Mouse (Mus musculus): ENCODE results near the gene Ppp1r15a. TPM values are rescaled to one million over a fixed set of nuclear protein-coding genes. Genes with fewer than 3 reads are reported as not detected.

Ppp1r15a gene
- polyA plus RNA-seq, 1 experiment from 2014 or later: 17.1 TPM

GRCm38 (mm10) chr7:45492225-45492844 is 33.7 kb downstream of the Ppp1r15a start:
- Histone ChIP-seq H3K9me3 (ENCODE audit: control insufficient read depth, low read length) (no peaks in the 10 kb centered on the region), H3K4me3 (ENCODE audit: low read depth, low read length) (no peak overlapping the region), H3K4me2 (no peak overlapping the region), H3K36me3 (ENCODE audit: control insufficient read depth, insufficient read depth, low read length) (no peaks in the 10 kb centered on the region; the same call in 1 of the 2 replicates), H3K27ac (ENCODE audit: low read depth, low read length) (no peak overlapping the region), H3K9ac (ENCODE audit: low read length) (no peak overlapping the region), H3K27me3 (ENCODE audit: control insufficient read depth, insufficient read depth, low read length) (no peaks in the 10 kb centered on the region), H3K4me1 (ENCODE audit: control insufficient read depth, insufficient read depth, low read length) (no peaks in the 10 kb centered on the region; the same call in 1 of the 2 replicates)
- 97% methylated on average over 8 of the region's 8 CpGs for WGBS
- DNase-seq (ENCODE audit: low spot score, missing footprints) (no peak), ATAC-seq (ENCODE audit: low FRiP score) (no peak)

- DNase-seq (ENCODE audit: low spot score, missing footprints): no peak
- no peaks in the 10 kb centered on the region for H3K9me3 ChIP-seq (ENCODE audit: control insufficient read depth, low read length)
- H3K4me1 ChIP-seq (ENCODE audit: control insufficient read depth, insufficient read depth, low read length): no peaks in the 10 kb centered on the region; the same call in 1 of the 2 replicates
- no peak overlapping the region for H3K4me3 ChIP-seq (ENCODE audit: low read depth, low read length)
- no peaks in the 10 kb centered on the region for H3K36me3 ChIP-seq (ENCODE audit: control insufficient read depth, insufficient read depth, low read length)
- no peak for ATAC-seq (ENCODE audit: low FRiP score)
- H3K27me3 ChIP-seq (ENCODE audit: control insufficient read depth, insufficient read depth, low read length): no peaks in the 10 kb centered on the region
- WGBS: 23% methylated on average over 3 of the region's 3 CpGs
- H3K4me2 ChIP-seq: no peak overlapping the region
- H3K27ac ChIP-seq (ENCODE audit: low read depth, low read length): no peak overlapping the region
- H3K9ac ChIP-seq (ENCODE audit: low read length): no peak overlapping the region
Observed at GRCm38 (mm10) chr7:45491264-45491663, 34.8 kb downstream of the Ppp1r15a start.

DNA sequence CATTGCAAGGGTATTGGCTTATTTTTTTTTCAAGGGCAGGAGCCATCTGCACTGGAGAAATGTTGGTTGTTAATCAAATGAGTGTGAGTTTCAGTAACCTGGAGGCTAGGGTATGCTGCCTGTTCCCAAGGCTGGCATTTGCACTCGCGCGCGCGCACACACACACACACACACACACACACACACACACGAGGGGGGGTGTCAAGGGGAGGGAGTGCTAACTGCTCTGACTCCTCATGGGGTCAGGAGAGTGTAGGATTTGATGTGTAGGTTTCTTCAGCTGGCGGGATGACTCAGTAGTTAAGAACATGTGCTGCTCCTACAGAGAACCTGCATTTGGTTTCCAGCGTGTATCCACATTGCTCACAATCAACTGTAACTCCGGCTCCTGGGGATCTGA is 35.2 kb downstream of the Ppp1r15a start:
- H3K4me1 ChIP-seq (ENCODE audit: control insufficient read depth, insufficient read depth, low read length): no peaks in the 10 kb centered on the region; the same call in 1 of the 2 replicates
- H3K36me3 ChIP-seq (ENCODE audit: control insufficient read depth, insufficient read depth, low read length): no peaks in the 10 kb centered on the region
- H3K4me2 ChIP-seq: no peak overlapping the region
- H3K9ac ChIP-seq (ENCODE audit: low read length): no peak overlapping the region
- DNase-seq (ENCODE audit: low spot score, missing footprints) (no peak), ATAC-seq (ENCODE audit: low FRiP score) (no peak)
- 54% methylated on average over 9 of the region's 9 CpGs for WGBS
- no peaks in the 10 kb centered on the region for H3K27me3 ChIP-seq (ENCODE audit: control insufficient read depth, insufficient read depth, low read length)
- no peak overlapping the region for H3K4me3 ChIP-seq (ENCODE audit: low read depth, low read length)
- H3K9me3 ChIP-seq (ENCODE audit: control insufficient read depth, low read length): no peaks in the 10 kb centered on the region
- no peak overlapping the region for H3K27ac ChIP-seq (ENCODE audit: low read depth, low read length)

GRCm38 (mm10) chr7:45489578-45489977 is 36.5 kb downstream of the Ppp1r15a start:
- no peak overlapping the region for H3K4me2 ChIP-seq
- no peaks in the 10 kb centered on the region for H3K36me3 ChIP-seq (ENCODE audit: control insufficient read depth, insufficient read depth, low read length)
- no peak overlapping the region for H3K27ac ChIP-seq (ENCODE audit: low read depth, low read length)
- no peaks in the 10 kb centered on the region for H3K9me3 ChIP-seq (ENCODE audit: control insufficient read depth, low read length)
- no peak overlapping the region for H3K4me3 ChIP-seq (ENCODE audit: low read depth, low read length)
- H3K27me3 ChIP-seq (ENCODE audit: control insufficient read depth, insufficient read depth, low read length): no peaks in the 10 kb centered on the region
- H3K4me1 ChIP-seq (ENCODE audit: control insufficient read depth, insufficient read depth, low read length): no peaks in the 10 kb centered on the region; the same call in 1 of the 2 replicates
- ATAC-seq (ENCODE audit: low FRiP score) (no peak), DNase-seq (ENCODE audit: low spot score, missing footprints) (no peak)
- 86% methylated on average over 7 of the region's 7 CpGs for WGBS
- no peak overlapping the region for H3K9ac ChIP-seq (ENCODE audit: low read length)

DNA sequence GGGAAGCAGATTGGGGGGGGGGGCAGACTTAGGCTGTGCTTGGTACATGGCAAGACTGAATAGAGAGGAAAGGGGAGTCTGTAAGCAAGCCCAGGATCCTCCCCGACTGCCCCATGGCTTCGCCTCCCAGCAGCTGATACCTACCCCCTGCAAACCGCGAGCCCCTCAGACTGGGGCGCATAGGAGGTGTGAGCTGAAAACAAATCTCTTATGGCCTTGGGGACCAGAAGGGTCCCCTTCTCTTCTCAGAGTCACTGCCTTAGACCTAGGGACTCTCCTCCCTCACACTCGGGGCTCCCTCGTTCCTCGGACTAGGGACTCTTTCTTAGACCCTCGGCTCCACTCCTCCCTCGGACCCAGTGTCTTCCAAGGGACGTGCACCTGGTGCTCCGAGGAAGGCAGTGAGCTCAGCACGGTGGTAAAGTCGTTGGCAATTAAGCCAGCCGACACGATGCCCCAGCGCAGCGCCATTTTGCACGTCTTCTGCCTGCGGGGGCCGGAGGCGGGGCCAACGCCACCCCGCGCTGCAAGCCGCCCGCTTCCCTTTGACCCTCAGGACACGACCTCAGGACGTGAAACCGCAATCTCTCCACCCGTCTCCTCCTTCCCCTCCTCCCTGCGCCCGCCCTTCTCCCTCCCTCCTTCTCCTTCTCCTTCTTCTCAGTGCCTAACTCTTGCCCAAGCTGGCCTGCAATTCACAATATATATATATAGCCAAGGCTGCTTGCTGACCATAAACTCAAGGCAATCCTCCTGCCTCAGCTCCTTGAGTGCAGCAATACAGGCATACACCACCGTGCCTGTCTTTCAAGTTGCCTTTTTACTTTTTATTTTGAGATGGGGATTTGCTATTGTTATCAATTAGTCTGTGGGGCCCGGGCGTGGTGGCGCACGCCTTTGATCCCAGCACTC is 37.5 kb downstream of the Ppp1r15a start, which contains the start of gene Dhdh:
Gene Dhdh (minus strand): TSS at position 513 of the 912 bp plus-strand sequence.
- Histone ChIP-seq H3K4me3 (ENCODE audit: low read depth, low read length) (peak within 1 kb of the TSS; percentile 49), H3K4me1 (ENCODE audit: control insufficient read depth, insufficient read depth, low read length) (no peaks in the 10 kb centered on the region; the same call in 1 of the 2 replicates), H3K4me2 (peak within 1 kb of the TSS; percentile 70), H3K9me3 (ENCODE audit: control insufficient read depth, low read length) (no peaks in the 10 kb centered on the region), H3K27ac (ENCODE audit: low read depth, low read length) (peak within 1 kb of the TSS; percentile 20; the same call in 1 of the 2 replicates), H3K27me3 (ENCODE audit: control insufficient read depth, insufficient read depth, low read length) (no peaks in the 10 kb centered on the region), H3K36me3 (ENCODE audit: control insufficient read depth, insufficient read depth, low read length) (no peaks in the 10 kb centered on the region), H3K9ac (ENCODE audit: low read length) (peak within 1 kb of the TSS; percentile 80)
- ATAC-seq (ENCODE audit: low FRiP score) (peak; percentile 70), DNase-seq (ENCODE audit: low spot score, missing footprints) (peak; percentile 95)
- WGBS: 7% methylated on average over 38 of the region's 38 CpGs

DNA sequence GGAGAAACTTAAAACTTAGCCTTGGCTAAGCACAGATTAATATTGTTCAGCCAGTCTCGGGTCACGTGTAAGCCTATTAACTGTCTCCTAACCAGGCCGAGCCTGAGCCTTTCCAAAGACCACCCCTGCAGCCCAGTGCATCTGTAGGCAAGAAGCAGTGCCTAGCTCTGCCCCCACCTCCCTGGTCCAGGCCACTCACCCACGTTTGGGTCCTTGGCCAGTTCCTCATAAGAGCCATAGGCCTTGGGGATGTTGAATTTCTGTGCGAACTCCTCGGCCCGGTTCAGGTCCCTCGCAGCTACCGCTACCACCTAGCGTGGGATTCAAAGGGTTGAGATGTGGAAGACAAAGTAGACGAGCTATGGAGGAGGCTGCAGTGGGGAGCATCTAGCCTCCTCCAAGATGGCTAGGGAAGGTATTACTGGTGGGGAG is 38.2 kb downstream of the Ppp1r15a start:
- 17% methylated on average over 11 of the region's 11 CpGs for WGBS
- Histone ChIP-seq H3K4me2 (peak overlapping the region; percentile 70), H3K27ac (ENCODE audit: low read depth, low read length) (peak overlapping the region; percentile 20; the same call in 1 of the 2 replicates), H3K4me1 (ENCODE audit: control insufficient read depth, insufficient read depth, low read length) (no peaks in the 10 kb centered on the region; the same call in 1 of the 2 replicates), H3K27me3 (ENCODE audit: control insufficient read depth, insufficient read depth, low read length) (no peaks in the 10 kb centered on the region), H3K9me3 (ENCODE audit: control insufficient read depth, low read length) (no peaks in the 10 kb centered on the region), H3K9ac (ENCODE audit: low read length) (peak overlapping the region; percentile 80), H3K4me3 (ENCODE audit: low read depth, low read length) (peak overlapping the region; percentile 49), H3K36me3 (ENCODE audit: control insufficient read depth, insufficient read depth, low read length) (no peaks in the 10 kb centered on the region)
- ATAC-seq (ENCODE audit: low FRiP score) (peak; percentile 49), DNase-seq (ENCODE audit: low spot score, missing footprints) (peak; percentile 95)

DNA sequence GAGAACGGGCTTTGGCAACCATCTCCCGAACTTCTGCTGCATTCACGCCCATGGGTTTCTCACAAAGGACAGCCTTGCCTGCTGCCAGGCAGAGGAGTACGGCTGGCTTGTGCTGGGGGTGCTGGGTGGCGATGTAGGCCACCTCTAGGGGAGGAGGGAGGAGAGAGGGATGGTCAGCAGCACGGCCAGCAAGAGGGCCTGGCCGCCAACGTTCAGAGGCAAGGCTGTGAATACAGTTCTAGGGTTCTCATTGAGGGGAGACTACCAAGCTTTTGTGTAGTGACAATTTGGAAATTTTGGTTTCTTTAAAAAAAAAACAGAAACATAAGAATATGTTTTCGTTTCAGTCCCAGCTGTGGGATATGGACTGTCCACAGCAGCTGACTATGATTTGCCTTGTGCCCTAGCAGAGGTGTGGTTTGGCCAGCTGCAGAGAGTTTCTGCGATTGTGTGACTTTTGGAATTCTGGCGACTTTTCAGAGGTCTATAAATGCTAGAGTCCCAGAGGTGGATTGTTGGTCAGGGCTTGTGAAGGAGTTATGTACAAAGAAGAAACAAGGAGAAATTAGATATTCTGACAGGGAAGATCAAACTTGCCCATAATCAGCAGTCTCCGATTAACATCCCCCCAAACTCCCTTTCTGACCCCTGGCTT is 39.2 kb downstream of the Ppp1r15a start, which contains the start of gene Gm45808:
Gene Gm45808 (minus strand): TSS at position 51 of the 655 bp plus-strand sequence.
- Histone ChIP-seq H3K4me1 (ENCODE audit: control insufficient read depth, insufficient read depth, low read length) (no peaks in the 10 kb centered on the region; the same call in 1 of the 2 replicates), H3K4me2 (no peak within 1 kb of the TSS), H3K9ac (ENCODE audit: low read length) (no peak within 1 kb of the TSS), H3K27me3 (ENCODE audit: control insufficient read depth, insufficient read depth, low read length) (no peaks in the 10 kb centered on the region), H3K9me3 (ENCODE audit: control insufficient read depth, low read length) (no peaks in the 10 kb centered on the region), H3K27ac (ENCODE audit: low read depth, low read length) (no peak within 1 kb of the TSS), H3K4me3 (ENCODE audit: low read depth, low read length) (no peak within 1 kb of the TSS), H3K36me3 (ENCODE audit: control insufficient read depth, insufficient read depth, low read length) (no peaks in the 10 kb centered on the region)
- ATAC-seq (ENCODE audit: low FRiP score): no peak
- 86% methylated on average over 12 of the region's 12 CpGs for WGBS
- no peak for DNase-seq (ENCODE audit: low spot score, missing footprints)

GRCm38 (mm10) chr7:45486158-45486557 is 39.9 kb downstream of the Ppp1r15a start:
- Histone ChIP-seq H3K4me1 (ENCODE audit: control insufficient read depth, insufficient read depth, low read length) (no peaks in the 10 kb centered on the region; the same call in 1 of the 2 replicates), H3K27me3 (ENCODE audit: control insufficient read depth, insufficient read depth, low read length) (no peaks in the 10 kb centered on the region), H3K36me3 (ENCODE audit: control insufficient read depth, insufficient read depth, low read length) (no peaks in the 10 kb centered on the region), H3K27ac (ENCODE audit: low read depth, low read length) (no peak overlapping the region), H3K9ac (ENCODE audit: low read length) (no peak overlapping the region), H3K4me3 (ENCODE audit: low read depth, low read length) (no peak overlapping the region), H3K4me2 (no peak overlapping the region), H3K9me3 (ENCODE audit: control insufficient read depth, low read length) (no peaks in the 10 kb centered on the region)
- ATAC-seq (ENCODE audit: low FRiP score) (no peak), DNase-seq (ENCODE audit: low spot score, missing footprints) (no peak)
- 85% methylated on average over 7 of the region's 7 CpGs for WGBS
